Mouse (Mus musculus) brain, embryonic 14.5 days (tissue): Measurements from ENCODE around the gene Orc2. TPM values are rescaled to one million over a fixed set of nuclear protein-coding genes. Genes with fewer than 3 reads are reported as not detected.

Experiments used
- DNase-seq: peaks from one replicate; pipeline ENCODE4 v3.0.0-alpha.2; 2011; ENCODE audit warnings: low read depth
- CTCF ChIP-seq: fragments of 200-500 bp; IDR thresholded peaks from 2 replicates; pipeline ENCODE4 v1.5.1; 2012; ENCODE audit warnings: inconsistent platforms, mild to moderate bottlenecking, moderate library complexity, borderline replicate concordance; ENCODE audit not compliant: insufficient read depth, insufficient read length; ENCODE audit errors: extremely low read depth
- POLR2A ChIP-seq: fragments of 200-500 bp; IDR thresholded peaks from 2 replicates; pipeline ENCODE4 v1.6.1; 2012; ENCODE audit warnings: mild to moderate bottlenecking, inconsistent platforms, borderline replicate concordance; ENCODE audit not compliant: poor library complexity, insufficient read depth, insufficient read length, severe bottlenecking; ENCODE audit errors: extremely low read depth
- polyA plus RNA-seq: library from polyadenylated mRNA; depleted of rRNA; stranded (reverse); fragments of >200 nt; gene quantifications from 2 replicates; pipeline ENCODE4 v1.2.3, GENCODE M21; 2012; rRNA removed

Gene Orc2
- 19.7 and 21.5 TPM in 2 replicates for polyA plus RNA-seq

DNA sequence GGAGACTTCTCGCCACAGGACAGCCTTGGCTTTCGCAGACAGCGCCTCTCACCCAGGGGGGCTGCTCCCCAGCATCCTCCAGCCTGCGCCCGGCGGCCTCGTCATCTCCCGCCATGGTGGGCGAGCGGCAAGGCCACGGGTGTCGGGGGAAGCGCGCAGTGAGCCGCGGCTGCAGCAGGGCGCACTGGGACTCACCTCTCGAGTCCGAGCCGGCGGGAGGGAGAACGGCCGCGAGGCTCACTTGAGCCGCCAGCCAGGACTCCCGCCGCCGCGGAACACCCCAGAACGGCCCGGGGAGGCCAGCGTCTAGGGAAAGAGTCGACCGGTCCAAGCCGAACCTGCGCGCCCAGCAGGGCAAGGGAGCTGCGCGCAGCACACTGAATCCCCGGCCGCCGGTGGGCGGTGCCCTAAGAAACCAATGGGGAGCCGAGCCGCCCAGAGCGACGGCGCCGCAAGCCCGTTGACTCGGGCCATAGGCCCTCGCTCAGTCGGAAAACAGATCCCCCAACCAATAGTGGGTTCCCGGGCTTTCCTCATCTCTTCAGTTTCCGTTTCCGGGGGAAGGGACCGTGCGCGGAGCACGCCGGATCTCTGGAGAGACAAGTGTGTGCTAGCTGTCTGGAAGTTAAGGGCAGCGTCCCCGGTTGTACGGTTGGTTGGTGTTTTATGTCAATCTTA, at the start of gene Orc2:
Orc2 (minus strand) TSS at position 533 of the 678 bp plus-strand sequence.
- TF ChIP-seq POLR2A, result peak; percentile 65; the same call in 1 of the 2 replicates
- TF ChIP-seq CTCF, result no peak
- peak; percentile 98 for DNase-seq

DNA sequence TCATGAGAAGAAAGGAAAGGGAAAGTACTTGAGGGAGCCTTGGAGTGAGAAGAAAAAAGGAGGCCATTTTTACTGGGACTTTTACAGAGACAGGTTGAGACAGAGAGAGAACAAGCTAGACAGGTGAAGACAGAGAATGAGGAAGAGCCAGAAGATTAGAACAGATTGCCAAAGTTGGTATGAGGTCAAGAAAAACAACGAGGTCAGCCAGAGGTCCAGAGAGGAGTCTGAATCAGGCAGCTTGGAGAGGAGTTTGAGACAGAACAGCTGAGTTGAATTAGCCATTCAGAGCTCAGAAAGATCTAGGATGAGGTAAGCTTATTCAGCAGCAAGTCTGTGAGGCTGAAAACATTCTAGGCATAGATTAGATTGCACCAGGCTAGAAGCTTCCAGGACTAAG, 36.5 kb upstream of the Orc2 start:
- no peak for DNase-seq
- TF ChIP-seq POLR2A (no peak), CTCF (no peak)

DNA sequence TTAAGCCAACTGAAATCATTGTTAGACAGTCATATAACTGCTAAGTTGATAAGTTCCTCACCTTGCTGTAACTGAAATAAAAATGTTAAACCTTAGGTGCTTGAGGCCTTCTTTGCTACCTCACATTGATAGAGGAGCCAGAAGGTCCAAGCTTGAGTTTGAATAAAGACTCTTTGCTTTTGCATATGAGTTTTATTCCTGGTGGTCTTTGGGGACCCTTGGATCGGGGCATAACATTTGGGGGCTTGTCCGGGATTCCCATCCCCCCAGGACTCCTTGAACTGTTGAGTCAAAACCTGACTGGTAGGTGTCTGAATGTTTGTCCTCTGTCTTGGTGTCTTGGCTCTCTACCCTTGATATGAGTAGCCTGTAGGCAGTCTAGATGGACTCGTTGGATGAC, 2.3 kb upstream of the Orc2 start:
- no peak for DNase-seq
- TF ChIP-seq POLR2A, result no peak
- TF ChIP-seq CTCF, result no peak

DNA sequence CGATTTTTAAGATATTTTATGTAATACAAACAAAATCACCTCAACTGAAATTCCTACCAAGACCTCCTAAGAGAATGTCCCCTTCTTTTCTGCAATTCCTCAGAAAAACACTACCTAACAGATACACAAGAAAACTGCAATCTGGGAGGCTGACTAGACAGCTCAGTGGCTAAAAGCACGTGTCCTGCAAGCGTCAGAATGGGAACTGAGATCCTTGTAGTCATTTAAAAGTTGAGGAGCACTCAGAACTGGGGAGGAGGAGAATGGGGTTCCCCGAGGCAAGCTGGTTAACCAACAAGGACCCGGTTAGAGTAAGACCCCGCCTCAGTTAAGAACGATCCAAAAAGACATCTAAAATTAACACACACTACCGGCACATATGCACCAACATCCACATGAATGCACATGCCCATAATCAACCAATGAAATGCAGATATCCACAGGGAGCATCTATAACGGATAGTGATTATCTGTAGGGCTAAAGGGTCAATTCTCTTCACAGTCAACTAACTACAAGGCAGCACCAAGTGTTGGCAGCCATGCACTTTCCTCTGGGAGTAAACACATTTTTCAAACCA, 1.0 kb downstream of the Orc2 start:
- peak; percentile 1 for DNase-seq
- TF ChIP-seq CTCF, result no peak
- no peak for TF ChIP-seq POLR2A

DNA sequence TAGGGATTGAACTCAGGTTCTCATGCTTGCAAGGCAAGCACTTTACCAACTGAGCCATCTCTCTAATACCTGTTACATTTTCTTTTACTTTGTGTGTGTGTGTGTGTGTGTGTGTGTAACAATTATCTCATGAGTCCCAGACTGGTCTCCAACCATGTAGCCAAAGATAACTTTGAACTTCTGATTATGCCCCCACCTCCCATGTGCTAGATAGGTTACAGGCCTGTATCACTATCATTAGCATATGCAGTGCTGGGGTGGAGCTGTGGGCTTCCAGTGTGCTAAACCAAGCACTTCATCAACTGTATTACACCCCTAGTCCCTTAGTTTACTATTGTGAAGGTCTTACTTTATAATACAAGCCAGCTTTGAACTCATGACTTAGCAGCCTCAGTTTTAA, 1.8 kb downstream of the Orc2 start:
- no peak for DNase-seq
- TF ChIP-seq POLR2A (no peak), CTCF (no peak)

DNA sequence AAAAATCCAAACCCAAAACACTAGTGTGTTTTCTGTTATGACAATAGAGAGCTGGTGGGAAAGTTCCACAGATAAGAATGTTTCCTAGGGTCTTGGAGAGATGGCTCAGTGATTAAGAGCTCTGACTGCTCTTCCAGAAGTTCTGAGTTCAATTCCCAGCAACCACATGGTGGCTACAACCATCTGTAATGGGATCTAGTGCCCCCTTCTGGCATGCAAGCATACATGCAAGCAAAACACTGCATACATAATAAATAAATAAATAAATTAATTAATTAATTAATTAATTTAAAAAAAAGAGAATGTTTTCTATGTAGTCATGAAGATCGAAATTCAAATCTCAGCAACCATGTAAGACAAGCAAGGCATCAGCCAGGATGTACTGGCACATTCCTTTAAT, 6.2 kb downstream of the Orc2 start:
- no peak for TF ChIP-seq CTCF
- no peak for TF ChIP-seq POLR2A
- DNase-seq, result peak; percentile 1

DNA sequence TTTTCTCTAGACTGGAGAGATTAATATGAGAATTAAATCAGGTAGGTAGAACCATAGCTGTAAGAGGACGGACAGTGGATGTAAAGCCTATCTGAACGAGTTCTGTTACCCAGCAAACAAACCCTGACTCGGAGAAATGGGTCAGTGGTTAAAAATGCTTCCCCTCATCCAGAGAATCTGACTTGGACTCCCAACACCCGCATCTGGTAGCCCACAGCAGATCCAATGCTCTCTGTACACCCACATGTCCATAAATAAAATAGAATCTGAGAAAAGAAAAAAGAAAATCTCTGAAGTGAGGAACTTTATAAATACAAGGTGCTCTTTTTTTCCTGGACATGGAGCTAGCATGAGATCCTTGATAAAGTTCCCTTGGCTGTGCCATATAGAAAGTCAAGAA, 7.2 kb downstream of the Orc2 start:
- no peak for DNase-seq
- no peak for TF ChIP-seq CTCF

DNA sequence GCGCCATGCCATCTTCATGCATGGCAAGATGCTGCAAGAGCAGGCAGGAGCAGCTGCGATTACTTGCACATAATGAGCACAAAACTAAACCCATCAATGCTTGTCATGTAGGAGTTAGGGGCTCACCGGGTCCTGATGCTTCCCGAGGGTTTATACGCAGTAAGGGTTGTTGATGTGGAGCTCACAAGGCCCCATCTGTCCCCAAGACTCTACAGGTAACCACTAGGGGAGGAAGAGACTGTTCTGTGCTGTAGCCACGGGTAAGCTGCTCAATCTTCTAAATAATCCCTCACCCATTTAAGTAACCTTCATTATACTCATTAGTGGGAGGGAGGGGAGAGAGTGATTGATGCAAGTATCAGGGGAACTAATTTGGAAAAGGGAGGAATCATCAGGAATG, 9.3 kb downstream of the Orc2 start:
- no peak for TF ChIP-seq CTCF
- no peak for TF ChIP-seq POLR2A
- no peak for DNase-seq

DNA sequence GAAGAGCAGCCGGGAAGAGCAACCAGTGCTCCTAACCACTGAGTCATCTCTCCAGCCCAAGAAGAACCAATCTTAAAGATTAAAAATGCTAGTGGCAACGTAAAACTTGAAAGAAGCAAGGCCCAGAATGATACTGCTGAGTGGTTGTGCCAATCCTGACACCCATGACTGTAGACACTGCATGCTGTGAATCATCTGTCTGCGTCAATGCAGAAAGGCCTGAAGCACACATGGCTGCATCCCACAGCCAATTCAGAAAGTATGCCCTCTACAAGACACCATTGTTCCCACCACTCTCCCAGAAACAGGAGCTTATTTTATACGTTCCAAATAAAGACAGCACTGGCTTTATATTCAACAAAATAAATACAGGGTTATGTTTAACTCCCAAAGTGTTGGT, 22.3 kb downstream of the Orc2 start:
- no peak for DNase-seq
- TF ChIP-seq CTCF (no peak), POLR2A (no peak)

DNA sequence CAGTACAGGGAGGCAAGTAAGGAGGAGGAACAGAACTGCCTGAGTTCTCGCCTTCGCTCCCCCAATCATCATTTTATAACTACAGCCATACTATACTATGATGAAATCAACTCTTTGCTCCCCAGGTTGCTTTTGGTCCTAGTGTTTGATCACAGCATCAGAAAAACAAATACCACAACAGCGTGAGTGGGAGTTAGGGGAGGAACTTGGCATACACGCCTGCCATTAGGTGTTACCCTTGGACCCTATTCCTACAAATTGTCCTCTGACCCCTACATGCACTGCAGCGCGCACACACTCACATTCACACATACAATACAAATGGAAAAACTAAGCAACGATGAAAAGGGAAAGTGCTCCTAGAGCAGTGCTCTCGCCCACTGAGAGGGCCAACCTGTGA, 29.2 kb downstream of the Orc2 start:
- TF ChIP-seq POLR2A, result no peak
- no peak for TF ChIP-seq CTCF
- no peak for DNase-seq

DNA sequence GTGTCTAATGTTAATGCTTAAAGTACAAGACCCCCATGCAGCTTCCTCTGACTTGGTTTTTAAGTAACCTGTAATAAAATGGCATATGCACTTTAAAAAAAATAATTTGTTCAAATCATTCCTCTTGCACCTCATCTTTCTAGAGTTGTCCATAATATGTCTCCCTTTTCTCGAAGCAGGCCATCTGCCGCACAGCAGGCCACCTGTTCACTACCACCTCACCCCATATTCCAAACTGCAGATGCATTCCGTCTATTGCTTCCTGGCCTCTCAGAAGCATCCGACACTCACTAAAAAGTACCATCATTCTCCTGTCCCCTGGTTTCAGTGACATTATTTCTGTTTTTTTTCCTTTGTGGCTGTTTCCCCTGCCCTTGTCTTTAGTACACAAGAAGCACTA, 39.3 kb downstream of the Orc2 start:
- no peak for DNase-seq
- TF ChIP-seq CTCF (no peak), POLR2A (no peak)

DNA sequence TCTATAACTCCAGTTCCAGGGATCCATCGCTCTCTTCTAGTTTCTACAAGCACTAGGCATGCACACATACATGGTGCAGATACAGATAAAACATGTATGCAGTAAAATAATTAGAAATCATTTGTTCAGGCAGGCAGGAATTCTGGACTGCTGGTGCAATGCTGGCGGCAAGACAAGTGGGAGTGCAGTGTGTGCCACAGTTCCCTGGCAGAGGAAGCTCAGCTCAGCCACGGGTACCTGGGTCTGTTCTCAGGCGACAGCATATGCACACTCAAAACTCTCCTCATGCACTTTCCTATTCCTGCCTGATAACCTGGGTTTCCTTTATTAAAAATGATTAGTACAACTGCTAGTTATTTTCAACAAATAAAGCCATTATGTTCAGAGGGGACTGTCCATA, 39.9 kb downstream of the Orc2 start:
- no peak for DNase-seq
- TF ChIP-seq CTCF (no peak), POLR2A (no peak)
